Mouse (Mus musculus): Measurements from ENCODE around the gene Eif2d. TPM values are rescaled to one million over a fixed set of nuclear protein-coding genes. Genes with fewer than 3 reads are reported as not detected.

The Eif2d gene
- total and polyA plus RNA-seq, 2 experiments from 2014 or later, result 29.2 to 43.2 TPM

DNA sequence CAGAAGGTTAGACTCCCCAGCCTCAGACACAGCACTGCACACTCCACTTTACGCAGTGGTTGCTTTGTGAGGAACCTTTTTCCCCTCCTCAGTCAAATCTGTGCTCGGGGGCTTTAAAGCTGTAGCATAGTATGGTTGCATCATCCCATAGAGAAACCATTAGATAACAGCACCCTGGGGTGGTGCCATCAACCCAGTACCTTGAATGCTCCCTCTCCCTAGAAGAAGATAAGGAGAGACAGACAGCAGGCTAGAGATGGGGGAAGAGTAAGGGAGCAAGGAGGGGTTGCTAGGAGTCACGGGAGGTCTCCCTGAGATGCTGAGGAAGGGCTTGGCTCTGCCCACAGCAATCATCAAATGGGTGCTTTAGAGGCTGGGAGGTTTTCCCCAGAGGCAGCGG lies 48.4 kb downstream of the Eif2d start:
- DNase-seq (ENCODE audit: low spot score), result no peak
- Histone ChIP-seq H3K27me3 (ENCODE audit: insufficient read depth, low read length) (no peaks in the 10 kb centered on the region), H3K4me3 (ENCODE audit: low read depth, low read length) (no peak overlapping the region), H3K27ac (ENCODE audit: low read depth, low read length) (no peak overlapping the region), H3K9me3 (ENCODE audit: low read length) (no peaks in the 10 kb centered on the region), H3K4me2 (ENCODE audit: low read depth, low read length, poor library complexity, severe bottlenecking) (no peak overlapping the region), H3K9ac (replicated peaks; ENCODE audit: low read length, poor library complexity, severe bottlenecking) (no peak overlapping the region), H3K4me1 (ENCODE audit: insufficient read depth, low read length) (no peaks in the 10 kb centered on the region), H3K36me3 (ENCODE audit: insufficient read depth, low read length) (no peaks in the 10 kb centered on the region)
- no peak for ATAC-seq (ENCODE audit: low FRiP score)
- TF ChIP-seq CTCF (IDR thresholded peaks at IDR 0.05), result no peak
- 78% methylated on average over 4 of the region's 4 CpGs for WGBS

DNA sequence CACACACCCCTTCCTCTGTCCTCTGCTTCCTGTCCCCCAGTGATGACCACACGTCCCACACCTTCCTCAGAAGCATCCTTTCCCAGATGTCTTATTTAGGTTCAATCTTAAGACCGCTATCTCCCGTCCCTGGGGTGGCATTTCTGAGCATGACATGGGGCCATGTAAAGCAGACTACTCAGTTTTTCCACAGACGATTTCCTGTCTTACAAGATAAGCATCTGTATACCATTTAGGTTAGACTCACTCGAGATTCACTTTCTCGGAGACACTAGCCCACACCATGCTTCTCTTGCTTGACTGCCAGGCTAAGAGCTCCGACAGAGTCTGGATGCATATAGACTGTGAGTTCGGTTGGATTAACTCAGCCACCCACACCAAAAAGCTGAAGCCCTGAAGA lies 51.5 kb downstream of the Eif2d start:
- no peak overlapping the region for H3K4me2 ChIP-seq (ENCODE audit: low read depth, low read length, poor library complexity, severe bottlenecking)
- WGBS, result 84% methylated on average over 8 of the region's 8 CpGs
- no peaks in the 10 kb centered on the region for H3K27me3 ChIP-seq (ENCODE audit: insufficient read depth, low read length)
- DNase-seq (ENCODE audit: low spot score) (no peak), ATAC-seq (ENCODE audit: low FRiP score) (no peak)
- no peak overlapping the region for H3K9ac ChIP-seq (replicated peaks; ENCODE audit: low read length, poor library complexity, severe bottlenecking)
- no peaks in the 10 kb centered on the region for H3K4me1 ChIP-seq (ENCODE audit: insufficient read depth, low read length)
- H3K36me3 ChIP-seq (ENCODE audit: insufficient read depth, low read length), result no peaks in the 10 kb centered on the region
- no peaks in the 10 kb centered on the region for H3K9me3 ChIP-seq (ENCODE audit: low read length)
- TF ChIP-seq CTCF (IDR thresholded peaks at IDR 0.05), result no peak
- H3K27ac ChIP-seq (ENCODE audit: low read depth, low read length), result no peak overlapping the region
- no peak overlapping the region for H3K4me3 ChIP-seq (ENCODE audit: low read depth, low read length)

DNA sequence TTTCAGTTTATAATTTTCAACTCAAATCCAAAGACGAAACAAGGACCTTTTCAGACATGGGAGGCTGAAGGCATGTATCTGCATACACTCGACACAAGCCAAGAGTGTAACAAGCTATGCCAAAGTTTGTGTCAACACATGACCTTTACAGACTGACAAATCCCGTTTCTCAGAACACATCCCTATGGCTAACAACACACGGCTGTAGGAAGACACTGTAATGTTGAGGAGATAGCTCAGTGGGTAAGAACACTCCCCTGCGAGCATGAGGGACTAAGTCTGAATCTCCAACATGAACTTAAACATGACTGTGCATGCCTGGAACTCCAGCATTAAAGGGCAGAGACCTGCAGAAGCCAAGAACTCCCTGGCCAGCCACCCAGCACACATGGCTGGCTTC lies 53.4 kb downstream of the Eif2d start:
- DNase-seq (ENCODE audit: low spot score), result no peak
- ATAC-seq (ENCODE audit: low FRiP score), result no peak
- H3K9ac ChIP-seq (replicated peaks; ENCODE audit: low read length, poor library complexity, severe bottlenecking), result no peak overlapping the region
- H3K9me3 ChIP-seq (ENCODE audit: low read length), result no peaks in the 10 kb centered on the region
- TF ChIP-seq CTCF (IDR thresholded peaks at IDR 0.05), result no peak
- H3K27me3 ChIP-seq (ENCODE audit: insufficient read depth, low read length), result no peaks in the 10 kb centered on the region
- H3K36me3 ChIP-seq (ENCODE audit: insufficient read depth, low read length), result no peaks in the 10 kb centered on the region
- no peak overlapping the region for H3K27ac ChIP-seq (ENCODE audit: low read depth, low read length)
- WGBS, result 85% methylated on average over 5 of the region's 5 CpGs
- no peaks in the 10 kb centered on the region for H3K4me1 ChIP-seq (ENCODE audit: insufficient read depth, low read length)
- H3K4me3 ChIP-seq (ENCODE audit: low read depth, low read length), result no peak overlapping the region
- H3K4me2 ChIP-seq (ENCODE audit: low read depth, low read length, poor library complexity, severe bottlenecking), result no peak overlapping the region

DNA sequence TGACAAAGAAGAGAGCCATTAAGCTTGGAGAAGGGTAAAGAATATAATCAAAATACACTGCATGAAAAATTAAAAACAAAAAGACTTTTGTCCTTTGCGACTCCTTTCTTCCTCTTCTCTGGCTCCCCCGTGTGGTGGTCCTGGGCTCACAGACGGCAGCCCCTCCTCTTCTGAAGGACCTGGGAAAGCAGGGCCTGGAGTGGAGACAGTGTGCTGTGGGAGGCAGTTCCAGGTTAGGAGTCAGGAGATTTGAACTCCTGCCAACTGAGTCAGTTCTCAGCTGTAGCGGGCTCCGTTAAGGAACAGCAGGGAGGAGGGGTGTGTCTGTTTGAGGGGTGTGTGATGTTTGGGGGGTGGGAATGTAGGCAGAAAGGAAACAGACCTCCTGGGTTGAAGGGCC lies 54.5 kb downstream of the Eif2d start:
- 7% methylated on average over 5 of the region's 5 CpGs for WGBS
- H3K27me3 ChIP-seq (ENCODE audit: insufficient read depth, low read length), result no peaks in the 10 kb centered on the region
- H3K9me3 ChIP-seq (ENCODE audit: low read length), result no peaks in the 10 kb centered on the region
- no peak overlapping the region for H3K9ac ChIP-seq (replicated peaks; ENCODE audit: low read length, poor library complexity, severe bottlenecking)
- no peaks in the 10 kb centered on the region for H3K36me3 ChIP-seq (ENCODE audit: insufficient read depth, low read length)
- H3K27ac ChIP-seq (ENCODE audit: low read depth, low read length), result no peak overlapping the region
- H3K4me3 ChIP-seq (ENCODE audit: low read depth, low read length), result no peak overlapping the region
- H3K4me1 ChIP-seq (ENCODE audit: insufficient read depth, low read length), result no peaks in the 10 kb centered on the region
- ATAC-seq (ENCODE audit: low FRiP score) (no peak), DNase-seq (ENCODE audit: low spot score) (peak; percentile 71)
- peak; percentile 80 for TF ChIP-seq CTCF (IDR thresholded peaks at IDR 0.05)
- H3K4me2 ChIP-seq (ENCODE audit: low read depth, low read length, poor library complexity, severe bottlenecking), result no peak overlapping the region

DNA sequence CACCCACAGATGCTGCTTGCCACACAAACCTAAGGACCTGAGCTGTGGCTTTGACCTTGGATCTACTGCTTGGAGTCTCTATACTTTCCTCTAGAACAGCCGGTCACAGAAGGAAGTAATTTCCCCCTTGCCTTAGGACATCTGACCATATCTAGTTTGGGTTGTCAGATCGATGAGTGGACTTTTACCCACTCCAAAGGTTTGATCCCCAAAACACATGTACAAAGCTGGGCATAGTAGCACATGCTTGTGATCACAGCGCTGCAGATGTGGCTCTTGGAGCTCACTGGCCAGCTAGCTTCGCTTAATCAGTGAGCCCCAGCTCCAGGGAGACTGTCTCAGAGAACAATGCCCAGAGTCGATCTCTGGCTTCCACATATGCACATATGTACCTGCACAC lies 55.1 kb downstream of the Eif2d start:
- H3K27me3 ChIP-seq (ENCODE audit: insufficient read depth, low read length), result no peaks in the 10 kb centered on the region
- H3K4me3 ChIP-seq (ENCODE audit: low read depth, low read length), result no peak overlapping the region
- ATAC-seq (ENCODE audit: low FRiP score) (no peak), DNase-seq (ENCODE audit: low spot score) (no peak)
- no peak overlapping the region for H3K27ac ChIP-seq (ENCODE audit: low read depth, low read length)
- no peak for TF ChIP-seq CTCF (IDR thresholded peaks at IDR 0.05)
- WGBS, result 88% methylated on average over 5 of the region's 5 CpGs
- H3K4me2 ChIP-seq (ENCODE audit: low read depth, low read length, poor library complexity, severe bottlenecking), result no peak overlapping the region
- no peaks in the 10 kb centered on the region for H3K36me3 ChIP-seq (ENCODE audit: insufficient read depth, low read length)
- no peaks in the 10 kb centered on the region for H3K4me1 ChIP-seq (ENCODE audit: insufficient read depth, low read length)
- H3K9ac ChIP-seq (replicated peaks; ENCODE audit: low read length, poor library complexity, severe bottlenecking), result no peak overlapping the region
- H3K9me3 ChIP-seq (ENCODE audit: low read length), result no peaks in the 10 kb centered on the region

DNA sequence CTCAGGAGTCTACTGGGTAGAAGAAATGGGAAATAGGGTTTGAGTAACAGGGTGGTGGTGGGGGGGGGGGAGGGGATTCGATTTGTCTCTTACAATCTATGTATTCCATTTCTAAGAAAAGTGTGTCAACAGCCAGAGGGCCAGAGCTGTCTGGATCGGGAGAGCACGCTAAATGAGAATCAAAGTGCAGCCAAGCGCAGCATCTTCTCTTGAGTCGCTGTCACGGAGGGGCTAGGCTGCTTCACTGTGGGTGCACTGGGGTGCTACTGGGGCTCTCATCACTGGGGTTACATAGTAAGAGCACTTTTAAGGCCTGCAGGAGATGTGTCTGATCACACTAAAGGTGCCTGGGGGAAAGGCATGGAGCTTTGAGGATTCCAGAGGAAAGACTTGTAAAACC lies 55.8 kb downstream of the Eif2d start:
- no peak overlapping the region for H3K4me2 ChIP-seq (ENCODE audit: low read depth, low read length, poor library complexity, severe bottlenecking)
- no peak overlapping the region for H3K9ac ChIP-seq (replicated peaks; ENCODE audit: low read length, poor library complexity, severe bottlenecking)
- peak overlapping the region; percentile 18; the same call in 1 of the 2 replicates for H3K27ac ChIP-seq (ENCODE audit: low read depth, low read length)
- ATAC-seq (ENCODE audit: low FRiP score) (no peak), DNase-seq (ENCODE audit: low spot score) (no peak)
- no peaks in the 10 kb centered on the region for H3K36me3 ChIP-seq (ENCODE audit: insufficient read depth, low read length)
- H3K4me1 ChIP-seq (ENCODE audit: insufficient read depth, low read length), result no peaks in the 10 kb centered on the region
- H3K9me3 ChIP-seq (ENCODE audit: low read length), result no peaks in the 10 kb centered on the region
- WGBS, result 50% methylated on average over 6 of the region's 6 CpGs
- no peak for TF ChIP-seq CTCF (IDR thresholded peaks at IDR 0.05)
- no peaks in the 10 kb centered on the region for H3K27me3 ChIP-seq (ENCODE audit: insufficient read depth, low read length)
- no peak overlapping the region for H3K4me3 ChIP-seq (ENCODE audit: low read depth, low read length)
